Mouse (Mus musculus): ENCODE measurements around the gene Il31ra.

The Il31ra gene

DNA sequence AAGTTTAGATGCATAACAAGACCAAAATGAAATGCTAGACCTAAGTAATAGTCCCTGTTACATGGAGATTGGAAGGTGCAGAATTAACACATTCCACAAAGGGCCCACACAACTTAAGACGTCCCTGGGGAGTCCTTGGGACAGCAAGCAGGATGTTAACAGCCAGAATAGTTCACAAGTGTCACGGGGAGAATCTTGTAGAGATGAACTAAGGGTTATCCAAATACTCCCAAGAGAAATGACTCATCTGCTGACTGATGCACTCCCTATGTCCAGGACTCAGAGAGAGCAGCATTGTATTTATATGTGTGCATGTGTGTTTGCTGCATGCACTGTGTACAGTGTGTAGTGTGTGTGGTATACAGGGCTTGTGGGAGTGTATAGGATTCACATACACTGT lies 37.7 kb downstream of the Il31ra start:
- no peak for DNase-seq

DNA sequence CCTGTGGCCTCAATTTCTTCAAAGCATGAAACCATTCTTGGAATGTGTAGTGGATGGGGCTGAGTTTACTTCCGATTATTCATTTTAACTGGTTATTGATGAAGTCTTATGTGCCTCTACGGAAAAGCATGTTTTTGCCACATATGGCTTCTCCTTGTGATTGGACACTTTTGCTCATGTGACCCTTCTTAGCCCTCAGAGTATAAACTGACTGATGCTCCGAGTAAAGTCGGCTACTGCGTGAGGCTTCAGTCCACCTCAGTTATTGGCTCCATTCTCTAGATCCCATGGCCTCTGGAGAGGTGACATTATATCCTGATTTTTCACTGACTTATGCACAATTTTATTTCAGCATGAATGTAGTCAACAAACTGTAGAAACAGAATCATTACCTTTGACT lies 40.9 kb downstream of the Il31ra start:
- no peak for DNase-seq

DNA sequence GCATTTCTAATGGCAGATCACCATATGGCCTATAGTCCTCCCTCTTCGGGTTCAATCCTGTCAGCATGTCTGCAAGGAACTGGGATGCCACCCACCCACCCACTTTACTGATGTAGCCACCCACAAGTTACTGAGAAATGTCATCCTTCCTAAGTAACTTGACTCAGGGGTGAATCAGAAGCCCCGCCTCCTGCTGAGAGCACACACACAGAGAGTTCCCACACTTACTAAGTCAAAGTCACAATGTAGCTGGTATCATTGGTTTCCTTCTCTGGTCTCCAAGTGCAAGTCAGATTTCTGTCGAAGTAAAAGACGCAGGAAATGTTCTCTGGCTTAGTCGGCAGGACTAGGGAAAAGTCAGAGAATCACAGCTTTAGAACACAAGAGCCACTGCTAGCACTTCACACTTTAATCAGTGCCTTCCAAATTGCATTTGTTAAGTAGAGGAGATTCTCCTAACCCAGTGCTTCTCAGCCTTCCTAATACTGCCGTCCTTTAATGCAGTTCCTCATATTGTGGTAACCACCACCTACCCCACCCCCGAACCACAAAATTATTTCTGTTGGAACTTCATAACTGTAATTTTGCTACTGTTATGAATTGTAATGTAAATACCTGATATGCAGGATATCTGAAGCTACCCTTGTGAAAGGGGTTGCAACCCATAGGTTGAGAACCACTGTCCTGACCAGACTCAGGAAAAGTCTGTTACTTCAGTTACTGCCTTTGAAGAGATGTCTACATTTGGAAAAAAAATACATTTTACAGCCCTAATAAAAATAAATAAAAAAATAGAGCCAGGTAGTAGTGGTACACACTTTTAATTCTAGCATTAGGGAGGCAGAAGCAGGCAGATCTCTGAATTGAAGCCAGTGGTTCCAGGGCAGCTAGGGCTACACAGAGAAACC lies 42.3 kb downstream of the Il31ra start:
- no peak for DNase-seq

DNA sequence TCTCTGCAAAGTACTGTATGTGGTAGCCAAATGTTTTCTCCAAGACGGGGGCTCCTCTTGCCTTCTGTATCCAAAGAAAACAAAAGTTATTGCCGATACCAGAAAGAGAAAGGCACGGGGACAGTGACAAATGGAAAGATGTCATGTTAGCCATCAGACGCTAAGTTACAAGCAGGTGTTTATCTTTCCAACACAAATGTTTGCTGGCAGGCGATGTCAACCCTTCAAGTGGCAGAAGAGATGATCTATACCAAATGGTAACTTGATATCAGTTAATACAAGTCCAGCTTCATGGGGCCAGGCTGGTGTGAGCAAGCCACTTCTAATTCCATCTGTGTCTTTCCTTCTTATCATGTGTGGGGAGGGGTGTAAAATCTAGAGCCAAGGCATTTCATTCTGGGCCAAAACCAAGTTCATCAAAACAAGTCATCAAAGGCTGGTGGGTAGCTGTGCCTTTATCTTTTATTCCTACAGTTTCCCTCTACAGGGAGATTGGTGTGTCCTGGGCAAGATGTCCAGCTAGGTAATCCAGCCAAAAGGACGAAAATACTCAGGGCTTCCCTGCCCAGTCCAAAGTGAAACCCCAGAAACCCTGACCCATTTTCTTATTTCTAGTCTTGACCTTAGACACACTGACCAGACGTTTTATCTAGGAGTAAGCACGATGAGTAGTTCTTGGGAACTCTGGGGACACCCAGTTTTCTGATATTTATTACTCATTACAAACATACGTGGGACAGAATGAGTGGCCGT lies 52.8 kb downstream of the Il31ra start:
- DNase-seq = no peak

DNA sequence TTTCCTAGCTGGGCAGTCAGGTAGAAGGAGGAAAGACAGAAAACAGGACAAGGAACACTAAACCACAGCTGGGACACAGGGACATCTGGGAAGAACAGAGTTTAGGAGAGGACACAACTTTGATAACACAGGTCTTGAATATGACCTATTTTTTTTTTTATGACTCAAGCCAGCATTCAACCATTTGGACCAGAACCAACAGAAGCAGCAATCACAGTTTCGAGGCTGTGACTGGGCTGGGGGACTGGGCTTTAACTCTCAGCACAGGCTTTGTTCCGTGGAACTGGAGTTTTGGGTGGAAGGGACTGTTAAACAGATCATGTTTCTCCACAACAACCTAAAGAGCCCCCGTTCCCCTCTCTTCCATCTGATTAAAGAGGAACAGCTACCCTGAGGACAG lies 53.5 kb downstream of the Il31ra start:
- no peak for DNase-seq

DNA sequence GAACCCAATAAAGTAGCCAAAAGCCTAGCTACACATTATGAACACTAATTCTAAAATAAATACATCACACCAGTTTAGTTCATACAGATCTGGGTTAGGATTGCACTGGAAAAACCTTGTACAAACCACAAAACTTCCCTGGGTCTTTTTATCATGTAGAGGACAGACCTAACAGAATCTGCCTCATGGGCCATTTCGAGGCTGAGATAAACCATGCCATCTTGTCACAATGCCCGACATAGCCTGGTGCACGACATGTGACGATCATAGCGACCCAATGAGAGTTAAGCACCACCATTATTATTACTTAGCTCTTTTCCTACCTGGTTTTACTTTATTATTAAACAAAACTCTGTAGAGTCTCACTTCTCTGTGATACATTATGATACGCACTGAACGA lies 57.1 kb downstream of the Il31ra start:
- DNase-seq = no peak

DNA sequence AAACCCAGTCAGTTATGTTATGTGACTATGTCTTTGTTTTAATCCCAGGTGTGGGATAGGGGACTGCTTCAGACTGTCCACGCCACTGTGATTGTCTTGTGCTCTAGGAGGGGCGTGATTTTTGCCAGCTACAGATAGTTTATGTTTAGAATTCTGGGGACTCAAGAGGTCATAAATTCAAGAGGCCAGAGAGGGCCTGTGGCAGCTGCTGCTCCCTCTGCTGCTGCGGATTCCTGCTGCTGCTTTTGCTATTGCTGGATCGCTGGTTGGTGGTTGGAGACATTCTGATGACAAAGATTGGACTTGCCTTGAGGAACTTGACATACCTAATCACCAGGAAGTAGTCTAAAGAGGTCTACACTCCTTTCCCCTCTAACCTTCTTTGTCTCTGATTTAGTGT lies 57.5 kb downstream of the Il31ra start:
- DNase-seq = no peak

DNA sequence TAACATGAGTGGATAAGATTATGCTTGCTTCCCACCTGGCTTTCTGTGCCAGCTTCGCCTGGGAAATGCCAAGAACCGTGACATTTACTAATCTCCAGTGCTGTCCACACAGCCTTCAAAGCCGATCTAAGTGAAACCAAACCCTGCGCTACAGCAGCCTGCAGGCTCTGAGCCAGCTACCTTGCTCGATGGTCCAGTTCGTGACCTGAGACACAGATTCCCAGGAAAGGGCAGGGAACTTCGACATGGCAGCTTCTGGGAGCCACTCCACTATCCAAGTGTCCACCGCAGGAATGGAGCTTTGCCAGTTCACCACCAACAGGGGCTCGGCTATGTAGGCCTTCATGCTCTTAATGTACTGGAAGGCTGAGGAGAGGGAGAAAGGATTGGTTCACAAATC lies 60.6 kb downstream of the Il31ra start:
- no peak for DNase-seq

DNA sequence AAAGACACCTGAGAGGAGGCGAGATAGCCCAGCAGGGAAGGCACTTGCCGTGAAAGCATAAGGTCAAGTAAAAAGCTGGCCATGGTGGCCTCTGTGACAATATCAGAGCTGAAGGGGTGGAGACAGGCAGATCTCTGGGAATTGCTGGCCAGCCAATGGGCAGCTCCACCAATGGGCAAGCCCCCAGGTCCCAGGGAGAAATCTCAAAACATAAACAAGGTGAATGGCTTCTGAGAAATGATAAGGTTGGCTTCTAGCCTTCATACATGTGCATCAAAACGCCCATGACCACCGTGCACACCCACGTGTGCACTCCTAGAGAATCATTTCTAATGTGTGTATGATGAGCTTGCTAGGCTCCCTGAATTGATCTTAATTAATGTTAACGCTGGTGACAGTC lies 61.9 kb downstream of the Il31ra start:
- DNase-seq = no peak

DNA sequence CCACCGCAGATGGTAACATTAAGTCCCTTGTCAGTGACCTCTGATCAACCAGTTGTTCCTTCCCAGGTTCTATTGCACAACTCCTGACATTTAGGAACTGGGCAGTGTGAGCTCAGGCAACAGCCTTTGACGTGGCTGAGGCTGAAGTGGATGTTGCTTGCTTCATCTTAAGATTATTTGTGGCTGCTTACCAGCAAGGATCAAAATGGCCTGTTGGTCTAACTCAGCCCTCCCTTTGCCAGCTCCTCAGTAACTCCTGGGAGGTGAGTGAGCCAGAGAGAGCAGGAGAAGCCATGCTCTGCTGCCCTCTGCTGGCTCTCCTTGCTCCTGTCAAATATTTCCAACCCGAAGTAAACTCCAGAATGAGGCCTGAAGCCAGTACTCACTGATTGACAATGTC lies 64.3 kb downstream of the Il31ra start:
- peak; percentile 89 for DNase-seq

DNA sequence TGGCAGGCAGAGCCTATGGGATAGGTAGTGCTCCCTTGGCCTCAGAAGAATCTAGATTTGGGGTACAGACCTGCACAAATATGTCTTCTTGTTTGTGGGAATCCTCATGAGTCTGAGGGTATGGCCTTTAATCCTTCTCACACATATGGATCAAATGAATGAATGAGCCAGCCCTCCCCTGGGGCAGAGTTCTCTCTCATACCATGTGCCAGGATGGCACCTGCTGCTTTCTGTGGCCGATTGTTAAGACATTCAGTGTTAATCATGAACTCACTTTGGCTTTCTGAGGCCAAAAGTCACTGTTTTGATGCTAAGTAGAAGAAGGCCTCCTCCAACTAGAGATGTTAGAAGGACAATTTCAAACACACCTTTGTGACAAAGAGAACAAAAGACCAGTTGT lies 67.0 kb downstream of the Il31ra start:
- DNase-seq = peak; percentile 36

DNA sequence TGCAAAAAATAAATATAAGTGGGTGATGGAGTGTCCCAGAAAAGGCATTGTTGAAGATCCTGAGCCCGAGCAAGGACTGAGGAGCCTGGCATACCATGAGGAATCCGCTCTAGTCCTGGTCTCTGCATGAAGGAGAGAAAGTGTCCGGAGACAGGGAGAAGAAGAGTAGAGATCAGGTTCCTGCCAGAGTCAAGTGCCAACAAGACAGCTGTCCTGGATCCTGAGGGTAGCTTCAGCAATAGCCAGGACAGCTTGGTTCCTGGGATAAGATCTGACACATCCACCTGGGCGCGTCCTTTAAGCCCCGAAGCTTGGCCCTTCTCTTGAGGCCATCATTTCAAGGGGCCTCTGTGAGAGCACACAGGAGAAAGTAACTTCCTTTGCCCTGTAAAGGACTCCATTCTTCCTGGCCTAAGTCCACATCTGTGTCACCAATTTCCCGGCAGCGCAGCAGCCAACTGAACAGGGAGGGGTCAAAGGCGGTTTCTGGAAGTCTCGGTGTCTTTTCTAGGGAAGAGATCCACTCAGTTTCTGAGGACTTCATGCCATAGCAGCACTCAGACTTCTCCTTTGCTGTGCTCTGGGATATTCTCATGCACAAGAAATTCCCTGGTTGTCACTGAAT lies 70.7 kb downstream of the Il31ra start:
- DNase-seq = no peak

DNA sequence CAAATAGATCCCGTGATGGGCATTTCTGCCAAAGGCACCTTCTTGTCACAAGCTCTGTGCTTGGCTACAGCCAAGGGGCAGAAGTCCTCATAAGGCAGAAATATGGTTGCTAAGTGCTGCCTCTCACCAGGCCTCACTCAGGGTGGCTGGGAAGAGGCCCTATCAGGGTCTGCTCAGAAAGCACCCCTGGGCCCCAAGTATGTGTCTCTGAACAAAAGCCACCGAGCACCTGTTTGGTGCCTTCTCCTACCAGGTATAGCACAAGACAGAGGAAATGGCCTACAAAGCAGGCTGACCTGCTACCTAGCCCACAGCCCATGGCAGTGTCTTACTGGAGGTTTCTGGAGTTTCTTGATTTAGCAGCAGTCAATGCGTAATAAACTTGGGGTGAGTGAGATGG lies 71.3 kb downstream of the Il31ra start:
- DNase-seq = no peak

DNA sequence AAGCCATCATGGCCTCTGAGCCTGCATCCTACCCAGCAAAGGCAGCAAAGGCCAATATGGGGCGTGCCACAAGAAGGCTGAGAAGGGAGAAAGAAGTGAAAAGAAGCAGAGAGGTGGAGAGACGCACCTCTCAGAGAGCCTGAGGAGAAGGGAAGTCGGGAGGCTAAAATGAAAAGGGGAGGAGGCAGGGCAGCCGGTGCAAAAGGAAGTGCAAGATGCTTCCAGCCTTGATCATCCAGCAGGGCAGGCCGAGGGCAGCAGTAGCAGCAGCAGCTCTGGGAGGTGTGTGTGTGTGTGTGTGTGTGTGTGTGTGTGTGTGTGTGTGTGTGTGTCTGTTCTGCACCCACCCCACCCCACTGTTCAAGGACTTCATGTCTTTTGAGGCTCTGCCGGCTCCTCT lies 71.9 kb downstream of the Il31ra start:
- no peak for DNase-seq

DNA sequence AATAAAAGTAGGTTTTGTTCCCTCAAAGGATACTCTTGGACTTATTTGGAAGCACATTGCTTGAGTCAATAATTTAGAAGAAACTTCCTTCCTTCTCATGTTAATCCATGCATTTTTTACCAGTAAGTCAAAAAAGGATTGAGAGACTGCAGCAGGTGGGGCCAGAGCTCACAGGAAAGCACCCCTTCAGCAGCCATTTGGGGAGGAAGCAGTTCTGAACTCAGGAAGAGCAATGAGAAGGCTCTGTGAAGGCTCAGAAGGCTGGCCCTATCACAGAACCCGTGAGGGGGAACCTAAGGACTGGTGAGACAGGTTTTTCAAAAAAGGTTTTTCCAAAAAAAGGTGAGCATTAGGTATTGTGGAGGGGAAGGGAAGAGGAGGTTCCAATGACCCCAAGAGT lies 79.6 kb downstream of the Il31ra start:
- no peak for DNase-seq

DNA sequence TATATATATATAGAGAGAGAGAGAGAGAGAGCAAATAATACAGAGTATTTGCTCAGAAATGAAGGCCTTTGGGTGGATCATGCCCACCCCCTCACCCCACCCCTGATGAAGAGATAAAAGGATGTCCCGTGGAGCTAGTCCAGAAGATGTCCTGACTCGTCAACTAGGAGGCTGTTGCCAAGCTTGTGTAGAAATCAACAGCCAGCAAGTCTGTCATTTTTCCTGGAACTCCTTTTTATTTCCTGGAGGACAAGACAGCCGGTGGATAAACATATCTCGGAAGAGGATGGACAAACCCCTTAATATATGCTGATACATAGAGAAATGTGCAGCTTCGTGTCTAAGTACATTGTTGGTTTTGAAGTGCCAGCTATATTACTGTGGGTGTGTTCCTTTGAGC lies 81.3 kb downstream of the Il31ra start:
- DNase-seq = no peak

DNA sequence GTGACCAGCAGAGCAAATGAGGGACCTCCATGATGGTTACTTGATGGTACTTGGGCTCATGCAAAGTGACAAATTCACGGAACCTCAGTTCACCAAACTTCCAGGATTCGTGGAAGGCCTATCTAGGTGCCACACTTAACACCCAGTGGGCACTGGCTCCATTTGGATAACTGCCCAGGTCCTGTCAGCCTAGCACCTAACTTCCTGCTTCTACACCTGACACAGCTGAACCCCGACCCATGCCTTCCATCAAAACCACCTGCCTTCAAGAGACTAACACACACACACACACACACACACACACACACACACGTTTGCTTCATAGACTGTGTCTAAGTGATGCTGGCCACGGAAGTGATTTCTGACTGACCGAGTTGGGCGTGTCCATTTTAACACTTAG lies 82.3 kb downstream of the Il31ra start:
- DNase-seq = no peak

DNA sequence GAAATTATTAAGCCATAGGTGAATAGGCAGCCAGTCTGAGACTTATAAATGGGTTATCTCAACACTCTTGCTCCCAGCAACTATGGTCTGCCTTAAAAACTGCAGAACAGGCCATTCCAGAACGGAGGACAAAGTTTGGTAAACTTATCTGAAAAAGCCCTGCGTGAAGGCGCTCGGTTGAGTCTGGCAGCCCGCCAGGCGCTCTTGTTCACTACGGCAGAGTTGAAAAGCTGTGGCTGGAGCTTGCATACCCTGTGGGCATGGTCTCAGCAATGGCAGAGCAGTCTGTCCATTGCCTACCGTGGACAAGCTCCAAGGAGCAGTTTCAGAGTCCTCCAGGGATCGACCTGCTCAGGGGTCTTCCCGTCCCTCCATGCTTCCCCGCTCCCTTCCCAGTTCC lies 82.9 kb downstream of the Il31ra start:
- peak; percentile 61 for DNase-seq

DNA sequence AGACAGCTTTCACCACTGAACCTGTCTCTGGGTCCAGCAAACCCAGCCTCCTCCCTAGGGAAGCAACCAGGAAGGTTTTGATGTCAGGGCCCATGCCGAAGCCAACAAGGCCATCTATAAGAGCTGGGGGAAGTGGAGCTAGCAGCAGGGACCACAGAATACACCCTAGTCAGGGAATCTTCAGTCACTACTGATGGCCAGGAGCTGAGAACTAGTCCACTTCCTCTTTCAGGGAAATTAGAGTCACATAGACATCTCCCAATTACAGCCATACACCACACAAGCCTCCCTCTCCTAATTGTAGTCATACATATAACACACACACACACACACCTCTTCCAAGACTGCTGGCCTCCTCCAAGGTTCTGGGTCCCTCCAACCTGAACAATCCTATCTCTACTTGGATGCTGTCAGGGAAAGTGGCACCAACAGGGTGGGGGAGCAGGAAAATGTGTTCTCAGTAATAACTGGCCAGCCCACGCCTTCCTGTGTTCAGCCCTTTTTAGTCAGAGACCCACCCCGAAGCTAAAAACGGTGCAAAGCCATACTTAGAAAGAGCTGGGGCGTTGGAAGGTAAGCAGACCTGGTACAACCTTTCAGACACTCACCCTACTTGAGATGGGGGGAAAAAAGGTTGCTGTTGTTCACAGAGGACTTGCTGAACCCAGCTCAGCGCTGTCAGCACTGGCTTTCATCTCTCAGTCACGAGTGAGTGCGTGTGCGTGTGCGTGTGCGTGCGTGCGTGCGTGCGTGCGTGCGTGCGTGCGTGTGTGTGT lies 83.5 kb downstream of the Il31ra start:
- DNase-seq = no peak

DNA sequence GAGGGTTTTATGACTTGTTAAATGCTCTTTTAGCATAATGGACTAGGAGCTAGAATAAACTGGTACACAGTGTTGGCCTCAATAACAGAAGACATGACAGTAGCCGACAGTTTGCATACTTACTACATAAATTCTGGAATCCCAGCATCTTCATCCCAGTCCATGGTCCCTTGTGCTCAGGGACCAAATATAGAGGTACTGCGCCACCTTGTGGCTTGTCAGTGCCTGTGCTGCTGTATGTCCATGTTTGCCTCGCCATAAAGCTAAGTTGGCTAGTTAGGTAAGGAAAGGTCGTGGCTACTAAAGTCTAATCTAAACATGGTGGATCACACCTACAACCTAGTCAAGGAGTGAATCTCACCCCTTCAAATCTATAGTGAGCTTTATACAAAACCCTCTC lies 84.7 kb downstream of the Il31ra start:
- peak; percentile 78 for DNase-seq

DNA sequence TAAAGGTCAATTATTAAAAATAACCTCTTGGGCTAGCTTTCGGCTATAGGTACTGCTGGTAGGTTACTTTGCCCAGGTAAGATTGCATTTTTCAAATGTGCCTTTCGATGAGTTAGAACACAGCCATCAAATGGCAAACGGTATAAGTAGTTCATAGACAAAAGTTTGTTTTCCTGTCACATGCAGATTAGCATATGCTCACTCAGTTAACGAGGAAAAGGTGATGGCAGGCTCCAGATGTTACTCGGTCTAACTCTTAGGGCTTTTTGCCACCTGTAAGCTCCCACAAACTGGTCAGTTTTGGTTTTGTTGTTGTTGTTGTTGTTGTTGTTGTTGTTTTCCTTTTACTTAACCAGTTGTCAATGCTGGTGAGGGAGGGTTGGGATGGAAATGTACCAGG lies 85.7 kb downstream of the Il31ra start:
- DNase-seq = no peak

DNA sequence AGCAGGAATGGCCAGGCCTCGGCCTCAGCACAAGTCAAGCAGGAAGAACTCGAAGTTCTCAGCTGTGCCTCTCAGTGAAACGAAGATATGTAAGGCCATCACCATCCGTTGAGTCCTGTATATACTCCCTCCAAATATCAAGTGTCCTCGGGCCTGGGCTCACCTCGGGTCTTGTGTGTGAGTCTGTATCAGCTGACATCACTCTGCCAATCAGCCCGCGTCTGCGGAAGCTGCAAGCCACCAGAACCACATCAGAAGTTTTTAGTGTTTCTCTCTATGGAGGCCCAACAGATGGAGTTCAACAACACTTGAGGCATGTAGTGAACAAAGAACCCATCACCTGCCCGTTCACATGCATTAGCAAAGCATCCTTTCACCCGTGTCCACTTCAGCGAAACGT lies 86.5 kb downstream of the Il31ra start:
- no peak for DNase-seq

DNA sequence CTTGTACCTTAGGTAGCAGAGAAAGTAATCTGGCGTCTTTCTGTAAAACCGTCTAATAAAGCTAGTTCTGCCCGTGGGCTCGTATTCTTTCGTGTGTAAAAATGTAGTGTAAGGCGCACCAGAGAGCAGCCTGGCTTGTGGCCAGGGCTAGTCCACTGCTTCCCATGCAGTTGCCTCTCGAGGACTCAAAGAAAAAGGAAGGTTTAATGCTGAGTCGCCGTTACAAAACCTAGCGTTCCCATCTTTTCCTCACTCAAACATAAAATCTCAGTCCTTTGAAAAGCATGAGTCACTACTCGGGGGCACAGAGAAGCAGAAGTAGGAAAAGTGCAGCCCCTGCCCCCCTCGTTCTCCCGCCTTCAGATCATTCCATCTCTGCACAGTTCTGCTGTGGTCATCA lies 87.4 kb downstream of the Il31ra start:
- peak; percentile 42 for DNase-seq
